Mouse (Mus musculus) layer of hippocampus, adult 11-12 months (tissue): ENCODE results near the gene Ptpa.

Experiments
- DNase-seq: peaks from one replicate; pipeline ENCODE4 v3.0.0; 2022; ENCODE audit warnings: low spot score

The Ptpa gene

GRCm38 (mm10) chr2:30415936-30416648 lies at the start of gene Ptpa:
Ptpa (plus strand) TSS chr2:30416039.
- peak; percentile 93 for DNase-seq

GRCm38 (mm10) chr2:30366203-30366602 lies 49.6 kb upstream of the Ptpa start:
- DNase-seq, result no peak

GRCm38 (mm10) chr2:30371544-30371943 lies 44.3 kb upstream of the Ptpa start:
- DNase-seq, result no peak

- DNase-seq, result no peak
Observed at GRCm38 (mm10) chr2:30372726-30373125, 43.1 kb upstream of the Ptpa start.

- DNase-seq, result no peak
Observed at GRCm38 (mm10) chr2:30375893-30376292, 39.9 kb upstream of the Ptpa start.

- no peak for DNase-seq
Observed at GRCm38 (mm10) chr2:30377721-30378120, 38.1 kb upstream of the Ptpa start.

GRCm38 (mm10) chr2:30379307-30379706 lies 36.5 kb upstream of the Ptpa start:
- DNase-seq, result no peak

- no peak for DNase-seq
Observed at GRCm38 (mm10) chr2:30380564-30381376, 35.1 kb upstream of the Ptpa start.

GRCm38 (mm10) chr2:30381377-30381725 lies 34.5 kb upstream of the Ptpa start:
- no peak for DNase-seq

- DNase-seq, result peak; percentile 46
Observed at GRCm38 (mm10) chr2:30384814-30385213, 31.0 kb upstream of the Ptpa start.

- DNase-seq, result no peak
Observed at GRCm38 (mm10) chr2:30385591-30385990, 30.2 kb upstream of the Ptpa start.

GRCm38 (mm10) chr2:30386913-30387312 lies 28.9 kb upstream of the Ptpa start:
- no peak for DNase-seq

GRCm38 (mm10) chr2:30389000-30389399 lies 26.8 kb upstream of the Ptpa start:
- no peak for DNase-seq

GRCm38 (mm10) chr2:30392114-30392576 lies 23.7 kb upstream of the Ptpa start, which contains the start of gene Dolpp1:
Dolpp1 (plus strand) TSS chr2:30392254.
- peak; percentile 99 for DNase-seq

GRCm38 (mm10) chr2:30392577-30393369 lies 23.1 kb upstream of the Ptpa start:
- DNase-seq, result peak; percentile 68

- DNase-seq, result no peak
Observed at GRCm38 (mm10) chr2:30393370-30393656, 22.5 kb upstream of the Ptpa start.

GRCm38 (mm10) chr2:30395757-30396156 lies 20.1 kb upstream of the Ptpa start:
- DNase-seq, result no peak

GRCm38 (mm10) chr2:30396246-30396645 lies 19.6 kb upstream of the Ptpa start:
- DNase-seq, result no peak

- no peak for DNase-seq
Observed at GRCm38 (mm10) chr2:30397986-30398512, 17.8 kb upstream of the Ptpa start.

- DNase-seq, result no peak
Observed at GRCm38 (mm10) chr2:30399191-30400171, 16.4 kb upstream of the Ptpa start.

- DNase-seq, result no peak
Observed at GRCm38 (mm10) chr2:30401581-30401980, 14.3 kb upstream of the Ptpa start.
